ENCODE assay signal across 8 mouse cellular contexts in genomic region chr15:100550280-100550679, GRCm38 (mm10). TPM values are rescaled to one million over a fixed set of nuclear protein-coding genes. Genes with fewer than 3 reads are reported as not detected.
DNase-seq lines count a peak whose midpoint lies in the region; ATAC-seq lines count a peak whose summit lies in the region.

No protein-coding gene starts in this region.

- no peaks in the 10 kb centered on the region for H3K27me3 ChIP-seq in heart, embryonic 10.5 days (ENCODE audit: insufficient read depth, poor library complexity, severe bottlenecking)
- no peaks in the 10 kb centered on the region for H3K27me3 ChIP-seq in midbrain, embryonic 11.5 days (ENCODE audit: control insufficient read depth, insufficient read depth, low read length)

- 95% methylated on average over 4 of the region's 4 CpGs for WGBS in heart, embryonic 10.5 days
- 93% methylated on average over 4 of the region's 4 CpGs for WGBS in midbrain, embryonic 11.5 days

- H3K9me3 ChIP-seq in heart, embryonic 10.5 days, result no peaks in the 10 kb centered on the region
- H3K9me3 ChIP-seq in midbrain, embryonic 11.5 days (ENCODE audit: control insufficient read depth, low read length), result no peaks in the 10 kb centered on the region; the same call in 1 of the 2 replicates

- peaks cover 19% of the 10 kb centered on the region for H3K4me1 ChIP-seq in heart, embryonic 10.5 days
- H3K4me1 ChIP-seq in midbrain, embryonic 11.5 days (ENCODE audit: control insufficient read depth, insufficient read depth, low read length), result peaks cover 8% of the 10 kb centered on the region

- DNase-seq in heart, embryonic 10.5 days (ENCODE audit: low spot score), result no peak
- no peak for DNase-seq in heart, adult 18-20 months
- DNase-seq in cerebellum, postnatal 10 days, result peak; percentile 33 to 39
- DNase-seq in kidney, adult 18-20 months, result peak; percentile 28
- no peak for DNase-seq in midbrain, embryonic 11.5 days (ENCODE audit: low spot score, missing footprints)
- no peak for DNase-seq in ovary, postnatal 36 days (ENCODE audit: low spot score)
- no peak for DNase-seq in gastrocnemius, postnatal 10 days

- peak overlapping the region; percentile 63 for H3K4me2 ChIP-seq in midbrain, embryonic 11.5 days

- 0 out of 2 replicates have a peak overlapping the region, but pooled peaks have one; percentile 75 for H3K4me3 ChIP-seq in heart, embryonic 10.5 days
- no peak overlapping the region for H3K4me3 ChIP-seq in midbrain, embryonic 11.5 days (ENCODE audit: low read depth, low read length)

- no peak for ATAC-seq in midbrain, embryonic 11.5 days (ENCODE audit: low FRiP score)
- ATAC-seq in megakaryocyte-erythroid progenitor cell, adult 5-6 weeks (replicated peaks; ENCODE audit: low FRiP score, low TSS enrichment, poor library complexity, severe bottlenecking), result no peak

- no peak overlapping the region for H3K27ac ChIP-seq in heart, embryonic 10.5 days
- H3K27ac ChIP-seq in midbrain, embryonic 11.5 days (ENCODE audit: low read depth, low read length), result no peak overlapping the region

- peaks cover 30% of the 10 kb centered on the region for H3K36me3 ChIP-seq in heart, embryonic 10.5 days
- H3K36me3 ChIP-seq in midbrain, embryonic 11.5 days (ENCODE audit: control insufficient read depth, insufficient read depth, low read length), result no peaks in the 10 kb centered on the region

- H3K9ac ChIP-seq in midbrain, embryonic 11.5 days (ENCODE audit: low read length), result no peak overlapping the region

RNA-seq across cellular contexts. Expression of gene Tfcp2, which starts 1.5 kb away (rescaled TPM):
- 22.4 TPM in 2 replicates for polyA plus RNA-seq in heart, embryonic 10.5 days (2016; fragmentation: Nextera tagmentation; extraction: Ambion mirVana)
- total RNA-seq in heart, adult 18-20 months (2021), result 10 to 100 TPM; 11.3 to 14.7 TPM
- polyA plus RNA-seq in midbrain, embryonic 11.5 days (2014; fragmentation: Nextera tagmentation; extraction: Ambion mirVana), result 27.7 and 29.9 TPM in 2 replicates
- total RNA-seq in megakaryocyte-erythroid progenitor cell, adult 5-6 weeks (2014; fragmentation: Nextera tagmentation), result 14.0 and 21.7 TPM in 2 replicates
- 18.5 and 33.1 TPM in 2 replicates for total RNA-seq in megakaryocyte-erythroid progenitor cell, adult 5-6 weeks (2017)
- total RNA-seq in gastrocnemius, postnatal 10 days (2021), result 10 to 100 TPM; 13.1 to 16.1 TPM

RNA-seq across cellular contexts. Expression of gene Pou6f1, which starts 49.5 kb away (rescaled TPM):
- polyA plus RNA-seq in heart, embryonic 10.5 days (2016; fragmentation: Nextera tagmentation; extraction: Ambion mirVana), result 2.0 and 2.1 TPM in 2 replicates
- total RNA-seq in heart, adult 18-20 months (2021), result 10 to 100 TPM; 11.1 to 14.2 TPM
- 15.0 and 15.6 TPM in 2 replicates for polyA plus RNA-seq in midbrain, embryonic 11.5 days (2014; fragmentation: Nextera tagmentation; extraction: Ambion mirVana)
- 0.96 and 1.2 TPM in 2 replicates for total RNA-seq in megakaryocyte-erythroid progenitor cell, adult 5-6 weeks (2014; fragmentation: Nextera tagmentation)
- total RNA-seq in megakaryocyte-erythroid progenitor cell, adult 5-6 weeks (2017), result not detected in 2 replicates
- 10 to 100 TPM; 11.1 to 13.2 TPM for total RNA-seq in gastrocnemius, postnatal 10 days (2021)

RNA-seq across cellular contexts. Expression of gene Csrnp2, which starts 55.0 kb away (rescaled TPM):
- polyA plus RNA-seq in heart, embryonic 10.5 days (2016; fragmentation: Nextera tagmentation; extraction: Ambion mirVana), result 11.6 and 13.6 TPM in 2 replicates
- 1 to 10 TPM; 1.9 to 2.6 TPM for total RNA-seq in heart, adult 18-20 months (2021)
- polyA plus RNA-seq in midbrain, embryonic 11.5 days (2014; fragmentation: Nextera tagmentation; extraction: Ambion mirVana), result 20.4 and 21.4 TPM in 2 replicates
- 1.7 and 1.9 TPM in 2 replicates for total RNA-seq in megakaryocyte-erythroid progenitor cell, adult 5-6 weeks (2014; fragmentation: Nextera tagmentation)
- 2.2 and 3.1 TPM in 2 replicates for total RNA-seq in megakaryocyte-erythroid progenitor cell, adult 5-6 weeks (2017)
- 1 to 10 TPM; 2.6 to 4.4 TPM for total RNA-seq in gastrocnemius, postnatal 10 days (2021)

Comparison
In these comparisons a context has a peak if more than half of its experiments do, and no peak if none do; other contexts are left out.
1. DNase-seq: peak in cerebellum, postnatal 10 days (2 of 2) and kidney, adult 18-20 months (single experiment); none in heart, embryonic 10.5 days (single experiment), heart, adult 18-20 months (0 of 2), midbrain, embryonic 11.5 days (single experiment), ovary, postnatal 36 days (single experiment) and gastrocnemius, postnatal 10 days (single experiment).
2. RNA of gene Pou6f1, which starts 49.5 kb away (total RNA-seq): 11.1 to 14.2 TPM in heart, adult 18-20 months and 11.1 to 13.2 TPM in gastrocnemius, postnatal 10 days; 0.96 to 1.2 TPM in megakaryocyte-erythroid progenitor cell, adult 5-6 weeks; every median in the first group is over 4 times any median in the second.